Mouse (Mus musculus): ENCODE measurements around the gene Plekha6. TPM values are rescaled to one million over a fixed set of nuclear protein-coding genes. Genes with fewer than 3 reads are reported as not detected.

The Plekha6 gene
- polyA plus RNA-seq, 1 experiment from 2014 or later = 22.2 TPM

DNA sequence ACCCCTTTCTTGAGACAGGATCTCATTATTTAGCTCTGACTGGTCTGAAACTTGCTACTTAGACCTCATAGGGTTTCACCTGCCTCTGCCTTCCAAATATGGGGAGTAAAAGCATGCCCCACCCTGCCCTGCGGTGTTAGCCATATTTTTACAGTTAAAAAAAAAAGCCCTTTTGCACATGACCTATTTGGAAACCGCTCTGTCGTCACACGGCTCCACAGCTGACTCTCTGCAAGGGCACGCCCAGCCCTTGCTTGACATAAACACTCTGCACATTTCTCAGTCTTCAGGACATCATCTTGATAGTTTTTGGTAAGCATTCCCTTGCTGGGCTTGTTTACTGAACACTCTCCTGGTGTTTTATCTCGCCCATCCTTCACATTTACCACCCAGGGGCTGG, 11.1 kb downstream of the Plekha6 start:
- H3K36me3 ChIP-seq (replicated peaks; ENCODE audit: control insufficient read depth, insufficient read depth) = no peaks in the 10 kb centered on the region
- H3K27ac ChIP-seq = no peak overlapping the region
- H3K4me3 ChIP-seq (replicated peaks; ENCODE audit: low read length) = no peak overlapping the region
- H3K4me2 ChIP-seq (replicated peaks) = no peak overlapping the region
- 79% methylated on average over 6 of the region's 6 CpGs for WGBS
- ATAC-seq (ENCODE audit: low FRiP score) = no peak
- H3K4me1 ChIP-seq (replicated peaks; ENCODE audit: control insufficient read depth, insufficient read depth, low read length) = no peaks in the 10 kb centered on the region
- H3K9ac ChIP-seq = no peak overlapping the region
- no peak for DNase-seq (ENCODE audit: low spot score)
- no peaks in the 10 kb centered on the region for H3K9me3 ChIP-seq (ENCODE audit: control insufficient read depth, low read length)
- H3K27me3 ChIP-seq (ENCODE audit: control insufficient read depth, insufficient read depth, low read length) = no peaks in the 10 kb centered on the region

- Histone ChIP-seq H3K4me1 (replicated peaks; ENCODE audit: control insufficient read depth, insufficient read depth, low read length) (no peaks in the 10 kb centered on the region), H3K4me3 (replicated peaks; ENCODE audit: low read length) (no peak overlapping the region), H3K27ac (no peak overlapping the region), H3K9me3 (ENCODE audit: control insufficient read depth, low read length) (no peaks in the 10 kb centered on the region), H3K27me3 (ENCODE audit: control insufficient read depth, insufficient read depth, low read length) (no peaks in the 10 kb centered on the region), H3K9ac (no peak overlapping the region), H3K36me3 (replicated peaks; ENCODE audit: control insufficient read depth, insufficient read depth) (no peaks in the 10 kb centered on the region), H3K4me2 (replicated peaks) (no peak overlapping the region)
- DNase-seq (ENCODE audit: low spot score) = peak; percentile 84
- 48% methylated on average over 8 of the region's 8 CpGs for WGBS
- ATAC-seq (ENCODE audit: low FRiP score) = no peak
Observed at GRCm38 (mm10) chr1:133177480-133178172, 13.6 kb downstream of the Plekha6 start.

GRCm38 (mm10) chr1:133178732-133179440, 14.9 kb downstream of the Plekha6 start:
- no peak overlapping the region for H3K4me3 ChIP-seq (replicated peaks; ENCODE audit: low read length)
- H3K36me3 ChIP-seq (replicated peaks; ENCODE audit: control insufficient read depth, insufficient read depth) = no peaks in the 10 kb centered on the region
- peak overlapping the region; percentile 47 for H3K27ac ChIP-seq
- 67% methylated on average over 11 of the region's 11 CpGs for WGBS
- DNase-seq (ENCODE audit: low spot score) = peak; percentile 58
- no peak overlapping the region for H3K9ac ChIP-seq
- peak; percentile 19; the same call in 1 of the 2 replicates for ATAC-seq (ENCODE audit: low FRiP score)
- no peaks in the 10 kb centered on the region for H3K27me3 ChIP-seq (ENCODE audit: control insufficient read depth, insufficient read depth, low read length)
- H3K9me3 ChIP-seq (ENCODE audit: control insufficient read depth, low read length) = no peaks in the 10 kb centered on the region
- H3K4me2 ChIP-seq (replicated peaks) = no peak overlapping the region
- H3K4me1 ChIP-seq (replicated peaks; ENCODE audit: control insufficient read depth, insufficient read depth, low read length) = peaks cover 6% of the 10 kb centered on the region

DNA sequence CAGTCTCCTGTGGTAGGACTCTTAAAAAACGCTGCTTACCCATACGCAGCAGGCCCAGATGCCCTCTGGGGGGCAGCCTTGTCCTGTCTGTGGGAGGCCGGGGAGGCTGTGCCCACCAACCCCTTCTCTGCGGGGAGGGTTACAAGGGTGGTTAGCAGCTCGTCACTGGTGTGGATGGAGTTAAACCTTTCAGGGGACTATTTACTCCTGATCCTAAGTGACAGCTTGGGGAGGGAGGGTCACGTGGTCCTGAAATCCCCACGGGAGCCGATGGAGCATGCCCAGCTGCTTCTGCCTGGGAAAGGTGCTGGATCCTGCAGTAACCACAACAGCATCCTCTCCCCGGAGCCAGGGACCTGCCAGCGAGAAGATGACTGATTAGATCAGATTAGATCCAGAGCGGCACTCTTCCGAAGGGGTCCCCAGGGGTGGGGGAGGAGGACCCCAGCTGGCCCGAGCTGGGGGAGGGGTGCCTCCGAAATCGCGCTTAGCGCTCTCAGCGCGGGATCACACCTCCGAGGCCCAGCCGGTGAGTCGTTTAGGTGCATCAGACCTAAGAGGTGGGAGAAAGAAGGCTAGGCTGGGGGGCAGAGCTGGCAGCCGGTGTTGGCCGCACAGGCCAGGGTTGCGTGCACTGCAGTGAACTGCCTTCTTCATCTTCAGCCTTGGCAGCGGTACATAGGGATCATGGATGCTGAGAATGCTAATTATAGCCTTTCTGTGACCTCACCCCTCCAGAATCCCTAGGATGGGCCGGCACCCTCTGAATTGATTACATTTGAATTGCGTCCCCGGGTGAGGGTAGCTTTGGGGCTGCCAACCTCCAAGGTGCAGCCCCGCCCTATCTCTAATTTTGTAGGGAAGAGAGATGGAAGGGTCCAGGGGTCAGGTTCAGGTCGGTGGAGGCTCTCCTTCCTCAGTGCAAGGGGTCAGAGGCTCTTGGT, 17.3 kb downstream of the Plekha6 start:
- Histone ChIP-seq H3K9ac (peak overlapping the region; percentile 82), H3K4me3 (replicated peaks; ENCODE audit: low read length) (peak overlapping the region; percentile 49), H3K27ac (peak overlapping the region; percentile 98), H3K9me3 (ENCODE audit: control insufficient read depth, low read length) (no peaks in the 10 kb centered on the region), H3K4me1 (replicated peaks; ENCODE audit: control insufficient read depth, insufficient read depth, low read length) (peaks cover 11% of the 10 kb centered on the region), H3K27me3 (ENCODE audit: control insufficient read depth, insufficient read depth, low read length) (no peaks in the 10 kb centered on the region), H3K36me3 (replicated peaks; ENCODE audit: control insufficient read depth, insufficient read depth) (no peaks in the 10 kb centered on the region), H3K4me2 (replicated peaks) (peak overlapping the region; percentile 86)
- peak; percentile 87 for ATAC-seq (ENCODE audit: low FRiP score)
- peak; percentile 87 for DNase-seq (ENCODE audit: low spot score)
- under 1% methylated on average over 31 of the region's 31 CpGs for WGBS

GRCm38 (mm10) chr1:133182016-133182705, 18.2 kb downstream of the Plekha6 start:
- Histone ChIP-seq H3K4me2 (replicated peaks) (peak overlapping the region; percentile 86), H3K4me3 (replicated peaks; ENCODE audit: low read length) (peak overlapping the region; percentile 49), H3K9ac (peak overlapping the region; percentile 82), H3K9me3 (ENCODE audit: control insufficient read depth, low read length) (no peaks in the 10 kb centered on the region), H3K36me3 (replicated peaks; ENCODE audit: control insufficient read depth, insufficient read depth) (no peaks in the 10 kb centered on the region), H3K4me1 (replicated peaks; ENCODE audit: control insufficient read depth, insufficient read depth, low read length) (peaks cover 16% of the 10 kb centered on the region), H3K27me3 (ENCODE audit: control insufficient read depth, insufficient read depth, low read length) (no peaks in the 10 kb centered on the region), H3K27ac (peak overlapping the region; percentile 98)
- ATAC-seq (ENCODE audit: low FRiP score) = peak; percentile 61
- DNase-seq (ENCODE audit: low spot score) = peak; percentile 64
- WGBS = under 1% methylated on average over 25 of the region's 25 CpGs

DNA sequence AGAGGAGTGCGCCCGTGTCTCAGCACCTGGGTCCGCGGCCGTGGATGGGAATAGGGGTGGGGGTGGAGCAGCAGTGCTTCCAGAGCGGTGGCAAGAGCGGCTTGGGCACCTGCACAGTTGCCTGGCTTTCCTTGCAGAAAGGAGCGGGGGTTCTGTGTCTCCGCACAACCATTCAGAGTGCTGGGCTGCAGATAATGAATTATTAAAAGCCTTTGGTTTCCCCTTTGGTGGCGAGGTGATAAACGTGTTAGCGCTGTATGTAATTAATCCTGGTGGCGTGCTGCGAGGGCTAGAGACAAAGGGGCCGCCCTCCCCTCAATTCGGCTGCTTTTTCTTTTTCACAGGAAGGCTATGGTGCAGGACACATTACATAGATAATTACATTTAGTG, 18.7 kb downstream of the Plekha6 start:
- H3K4me2 ChIP-seq (replicated peaks) = peak overlapping the region; percentile 86
- no peaks in the 10 kb centered on the region for H3K9me3 ChIP-seq (ENCODE audit: control insufficient read depth, low read length)
- peak overlapping the region; percentile 49 for H3K4me3 ChIP-seq (replicated peaks; ENCODE audit: low read length)
- WGBS = under 1% methylated on average over 16 of the region's 16 CpGs
- peaks cover 21% of the 10 kb centered on the region for H3K4me1 ChIP-seq (replicated peaks; ENCODE audit: control insufficient read depth, insufficient read depth, low read length)
- ATAC-seq (ENCODE audit: low FRiP score) (peak; percentile 61), DNase-seq (ENCODE audit: low spot score) (peak; percentile 76)
- no peaks in the 10 kb centered on the region for H3K27me3 ChIP-seq (ENCODE audit: control insufficient read depth, insufficient read depth, low read length)
- peak overlapping the region; percentile 82 for H3K9ac ChIP-seq
- H3K27ac ChIP-seq = peak overlapping the region; percentile 98
- H3K36me3 ChIP-seq (replicated peaks; ENCODE audit: control insufficient read depth, insufficient read depth) = no peaks in the 10 kb centered on the region

- DNase-seq (ENCODE audit: low spot score) = no peak
- Histone ChIP-seq H3K36me3 (replicated peaks; ENCODE audit: control insufficient read depth, insufficient read depth) (no peaks in the 10 kb centered on the region), H3K9ac (peak overlapping the region; percentile 82), H3K27me3 (ENCODE audit: control insufficient read depth, insufficient read depth, low read length) (no peaks in the 10 kb centered on the region), H3K9me3 (ENCODE audit: control insufficient read depth, low read length) (no peaks in the 10 kb centered on the region), H3K4me1 (replicated peaks; ENCODE audit: control insufficient read depth, insufficient read depth, low read length) (peaks cover 27% of the 10 kb centered on the region), H3K4me3 (replicated peaks; ENCODE audit: low read length) (peak overlapping the region; percentile 49), H3K27ac (peak overlapping the region; percentile 98), H3K4me2 (replicated peaks) (peak overlapping the region; percentile 86)
- 7% methylated on average over 16 of the region's 16 CpGs for WGBS
- ATAC-seq (ENCODE audit: low FRiP score) = peak; percentile 8; the same call in 1 of the 2 replicates
Observed at GRCm38 (mm10) chr1:133183141-133183925, 19.3 kb downstream of the Plekha6 start.

- peak overlapping the region; percentile 78 for H3K27ac ChIP-seq
- H3K27me3 ChIP-seq (ENCODE audit: control insufficient read depth, insufficient read depth, low read length) = no peaks in the 10 kb centered on the region
- DNase-seq (ENCODE audit: low spot score) (peak; percentile 83), ATAC-seq (ENCODE audit: low FRiP score) (peak; percentile 87)
- peak overlapping the region; percentile 24; the same call in 1 of the 2 replicates for H3K9ac ChIP-seq
- peaks cover 32% of the 10 kb centered on the region for H3K4me1 ChIP-seq (replicated peaks; ENCODE audit: control insufficient read depth, insufficient read depth, low read length)
- H3K4me3 ChIP-seq (replicated peaks; ENCODE audit: low read length) = no peak overlapping the region
- H3K4me2 ChIP-seq (replicated peaks) = peak overlapping the region; percentile 30
- no peaks in the 10 kb centered on the region for H3K36me3 ChIP-seq (replicated peaks; ENCODE audit: control insufficient read depth, insufficient read depth)
- no peaks in the 10 kb centered on the region for H3K9me3 ChIP-seq (ENCODE audit: control insufficient read depth, low read length)
- WGBS = 3% methylated on average over 4 of the region's 4 CpGs
Observed at GRCm38 (mm10) chr1:133187948-133188680, 24.1 kb downstream of the Plekha6 start.

Data from hindbrain, embryonic 14.5 days (tissue).